Mouse (Mus musculus) hindbrain, embryonic 11.5 days (tissue): ENCODE measurements at regions not wholly inside any gene's neighbourhood (a gene's known extent, or its start where the extent isn't known, plus 50 kb on each side); places are given as distances from the start of the nearest gene placed in this dataset.

Source experiments
- ATAC-seq: fragments of 200-750 bp; cut with Nextera tagmentation; 2 replicates; pipeline ENCODE4 v1.8.0; 2017; ENCODE audit warnings: mild to moderate bottlenecking, moderate TSS enrichment, moderate library complexity; ENCODE audit not compliant: low FRiP score
- DNase-seq: peaks from one replicate; pipeline ENCODE4 v3.0.0-alpha.2; 2015; ENCODE audit warnings: low spot score
- H3K27ac ChIP-seq: fragments of 300-500 bp; sonication (generic); 2 replicates; pipeline ENCODE4 v1.5.1; 2014; ENCODE audit warnings: mild to moderate bottlenecking, low read depth, low read length
- H3K27me3 ChIP-seq: fragments of 300-500 bp; sonication (generic); 2 replicates; pipeline ENCODE4 v1.6.1; 2014; ENCODE audit warnings: mild to moderate bottlenecking, low read length, moderate library complexity, mixed read lengths; ENCODE audit not compliant: control insufficient read depth, insufficient read depth
- H3K36me3 ChIP-seq: fragments of 300-500 bp; sonication (generic); 2 replicates; pipeline ENCODE4 v1.6.1; 2014; ENCODE audit warnings: mild to moderate bottlenecking, low read length, moderate library complexity, mixed read lengths; ENCODE audit not compliant: control insufficient read depth, insufficient read depth
- H3K4me1 ChIP-seq: fragments of 300-500 bp; sonication (generic); replicated peaks from 2 replicates; pipeline ENCODE4 v1.6.1; 2014; ENCODE audit warnings: low read length, mixed read lengths; ENCODE audit not compliant: control insufficient read depth, insufficient read depth
- H3K4me2 ChIP-seq: fragments of 300-500 bp; sonication (generic); replicated peaks from 2 replicates; pipeline ENCODE4 v1.6.1; 2014; ENCODE audit warnings: mild to moderate bottlenecking, low read depth, low read length
- H3K4me3 ChIP-seq: fragments of 300-500 bp; sonication (generic); 2 replicates; pipeline ENCODE4 v1.5.1; 2014; ENCODE audit warnings: low read depth, low read length
- H3K9ac ChIP-seq: fragments of 300-500 bp; sonication (generic); 2 replicates; pipeline ENCODE4 v1.6.1; 2014; ENCODE audit warnings: low read depth, low read length
- H3K9me3 ChIP-seq: fragments of 300-500 bp; sonication (generic); 2 replicates; pipeline ENCODE4 v1.6.1; 2016; ENCODE audit warnings: low read length; ENCODE audit not compliant: control insufficient read depth
- WGBS: fragments of 180-500 bp; shearing (Covaris S2); extraction: QIAGEN DNeasy Blood & Tissue Kit; methylation state at CpG from one replicate; pipeline ENCODE4 v1.1.7; 2014; 5-methylcytosine and 5-hydroxymethylcytosine counted together

GRCm38 (mm10) chr5:96914696-96915404 lies 82.6 kb upstream of the Bmp2k start:
- 91% methylated on average over 4 of the region's 4 CpGs for WGBS
- ATAC-seq: no peak
- H3K4me1 ChIP-seq: no peaks in the 10 kb centered on the region

GRCm38 (mm10) chr5:96916897-96917296 lies 80.6 kb upstream of the Bmp2k start:
- H3K9me3 ChIP-seq: no peaks in the 10 kb centered on the region
- ATAC-seq (no peak), DNase-seq (no peak)
- H3K4me1 ChIP-seq: no peaks in the 10 kb centered on the region
- H3K4me3 ChIP-seq: no peak overlapping the region
- WGBS: 71% methylated on average over 6 of the region's 6 CpGs
- H3K27ac ChIP-seq: no peak overlapping the region
- H3K4me2 ChIP-seq: no peak overlapping the region
- H3K27me3 ChIP-seq: no peaks in the 10 kb centered on the region
- no peaks in the 10 kb centered on the region for H3K36me3 ChIP-seq
- H3K9ac ChIP-seq: no peak overlapping the region

More at GRCm38 (mm10) chr5:96914696-96915404, 82.6 kb upstream of the Bmp2k start:
- no peak for DNase-seq
- H3K9me3 ChIP-seq: no peaks in the 10 kb centered on the region
- no peak overlapping the region for H3K4me2 ChIP-seq
- no peak overlapping the region for H3K27ac ChIP-seq
- no peak overlapping the region for H3K9ac ChIP-seq
- H3K27me3 ChIP-seq: no peaks in the 10 kb centered on the region
- no peak overlapping the region for H3K4me3 ChIP-seq
- H3K36me3 ChIP-seq: no peaks in the 10 kb centered on the region

GRCm38 (mm10) chr5:96917596-96918258 lies 79.8 kb upstream of the Bmp2k start:
- no peaks in the 10 kb centered on the region for H3K36me3 ChIP-seq
- H3K9ac ChIP-seq: no peak overlapping the region
- H3K27me3 ChIP-seq: no peaks in the 10 kb centered on the region
- no peak overlapping the region for H3K4me3 ChIP-seq
- DNase-seq (no peak), ATAC-seq (no peak)
- no peak overlapping the region for H3K4me2 ChIP-seq
- 49% methylated on average over 10 of the region's 10 CpGs for WGBS
- no peak overlapping the region for H3K27ac ChIP-seq
- no peaks in the 10 kb centered on the region for H3K4me1 ChIP-seq
- H3K9me3 ChIP-seq: no peaks in the 10 kb centered on the region

- no peaks in the 10 kb centered on the region for H3K36me3 ChIP-seq
- no peak overlapping the region for H3K27ac ChIP-seq
- no peak overlapping the region for H3K4me2 ChIP-seq
- H3K9me3 ChIP-seq: no peaks in the 10 kb centered on the region
- WGBS: 91% methylated on average over 6 of the region's 6 CpGs
- H3K9ac ChIP-seq: no peak overlapping the region
- DNase-seq (no peak), ATAC-seq (no peak)
- no peaks in the 10 kb centered on the region for H3K27me3 ChIP-seq
- H3K4me3 ChIP-seq: no peak overlapping the region
- H3K4me1 ChIP-seq: no peaks in the 10 kb centered on the region
Measured at GRCm38 (mm10) chr5:96919149-96919548, 78.3 kb upstream of the Bmp2k start.

- no peak for ATAC-seq
- H3K27ac ChIP-seq: no peak overlapping the region
- WGBS: 85% methylated on average over 6 of the region's 6 CpGs
Measured at GRCm38 (mm10) chr5:96921037-96921436, 76.5 kb upstream of the Bmp2k start.

GRCm38 (mm10) chr5:96921511-96921910 lies 76.0 kb upstream of the Bmp2k start:
- 88% methylated on average over 6 of the region's 6 CpGs for WGBS

More at GRCm38 (mm10) chr5:96921037-96921436, 76.5 kb upstream of the Bmp2k start:
- Histone ChIP-seq H3K4me1 (no peaks in the 10 kb centered on the region), H3K4me3 (no peak overlapping the region), H3K9me3 (no peaks in the 10 kb centered on the region), H3K9ac (no peak overlapping the region), H3K36me3 (no peaks in the 10 kb centered on the region), H3K27me3 (no peaks in the 10 kb centered on the region), H3K4me2 (no peak overlapping the region)
- DNase-seq: no peak

GRCm38 (mm10) chr5:96921973-96922715 lies 75.3 kb upstream of the Bmp2k start:
- Histone ChIP-seq H3K9me3 (no peaks in the 10 kb centered on the region), H3K9ac (no peak overlapping the region), H3K4me3 (no peak overlapping the region), H3K36me3 (no peaks in the 10 kb centered on the region), H3K27ac (0 out of 2 replicates have a peak overlapping the region, but pooled peaks have one; percentile 10), H3K4me1 (no peaks in the 10 kb centered on the region), H3K27me3 (no peaks in the 10 kb centered on the region), H3K4me2 (no peak overlapping the region)
- DNase-seq (no peak), ATAC-seq (no peak)
- WGBS: 76% methylated on average over 11 of the region's 11 CpGs

More at GRCm38 (mm10) chr5:96921511-96921910, 76.0 kb upstream of the Bmp2k start:
- Histone ChIP-seq H3K9me3 (no peaks in the 10 kb centered on the region), H3K27ac (no peak overlapping the region), H3K4me2 (no peak overlapping the region), H3K9ac (no peak overlapping the region), H3K36me3 (no peaks in the 10 kb centered on the region), H3K27me3 (no peaks in the 10 kb centered on the region), H3K4me3 (no peak overlapping the region), H3K4me1 (no peaks in the 10 kb centered on the region)
- no peak for ATAC-seq
- no peak for DNase-seq

GRCm38 (mm10) chr5:96922716-96923076 lies 74.8 kb upstream of the Bmp2k start:
- no peaks in the 10 kb centered on the region for H3K36me3 ChIP-seq
- no peaks in the 10 kb centered on the region for H3K27me3 ChIP-seq
- DNase-seq (no peak), ATAC-seq (no peak)
- H3K9me3 ChIP-seq: no peaks in the 10 kb centered on the region
- no peak overlapping the region for H3K4me2 ChIP-seq
- H3K27ac ChIP-seq: no peak overlapping the region
- no peaks in the 10 kb centered on the region for H3K4me1 ChIP-seq
- WGBS: 52% methylated on average over 4 of the region's 4 CpGs
- no peak overlapping the region for H3K4me3 ChIP-seq
- H3K9ac ChIP-seq: no peak overlapping the region
